Mouse (Mus musculus): ENCODE data around the gene Fbxw13.

GRCm38 (mm10) chr9:109200349-109200748, 4.6 kb upstream of the Fbxw13 start:
- TF ChIP-seq CTCF (IDR thresholded peaks at IDR 0.05; ENCODE audit: low read depth), result no peak
- no peak for TF ChIP-seq EP300 (IDR thresholded peaks at IDR 0.05; ENCODE audit: low read depth)
